ENCODE assay signal across 8 mouse cellular contexts in the genomic region with DNA sequence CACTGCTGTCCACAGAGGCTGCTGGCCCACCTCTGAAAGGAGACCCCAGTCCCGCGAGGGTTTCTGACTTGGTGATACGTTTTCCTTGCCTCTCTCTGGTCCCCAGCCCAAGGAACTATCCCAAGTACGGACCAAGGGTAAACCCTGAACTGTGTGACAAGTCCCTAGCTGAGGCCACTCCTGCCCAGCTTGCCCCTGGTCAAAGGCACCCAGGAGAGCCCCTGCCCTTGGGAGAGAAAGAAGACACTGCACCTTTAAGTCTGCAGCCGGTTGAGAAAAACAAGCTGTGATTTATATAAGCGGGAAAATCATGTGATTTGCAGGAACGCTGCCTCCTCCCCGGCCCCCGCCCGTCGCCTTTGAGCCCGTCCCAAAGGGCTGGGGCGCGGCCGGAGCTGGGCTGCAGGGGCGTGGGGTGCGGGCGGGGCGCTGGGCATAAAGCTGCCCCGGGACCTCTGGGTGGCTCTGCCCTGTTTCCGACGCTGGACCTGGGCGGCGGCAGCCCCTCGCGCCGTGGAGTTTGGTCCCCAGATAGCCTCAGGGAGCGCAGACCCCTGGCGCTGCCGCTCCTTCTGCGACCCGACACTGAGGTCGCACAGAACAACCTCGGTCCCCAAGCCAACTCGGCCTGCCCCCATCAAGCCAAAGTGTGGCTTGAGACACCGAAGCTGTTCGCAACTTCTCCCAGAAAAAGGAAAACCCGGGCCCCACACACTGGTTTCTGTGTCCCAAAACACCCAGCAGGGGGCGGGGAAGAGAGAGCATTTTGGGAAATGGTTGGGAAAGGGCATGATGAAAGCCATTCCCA. TPM values are rescaled to one million over a fixed set of nuclear protein-coding genes. Genes with fewer than 3 reads are reported as not detected.
DNase-seq lines count a peak whose midpoint lies in the region; ATAC-seq and TF ChIP-seq lines count a peak whose summit lies in the region.

No protein-coding gene starts in this region.

- no peaks in the 10 kb centered on the region for H3K9me3 ChIP-seq in forebrain, embryonic 15.5 days

- intact Hi-C loops in heart, postnatal 14 days (cut with DNase I), result no loop called here

- H3K36me3 ChIP-seq in forebrain, embryonic 15.5 days, result no peaks in the 10 kb centered on the region

- H3K27me3 ChIP-seq in forebrain, embryonic 15.5 days, result no peaks in the 10 kb centered on the region

- ATAC-seq in forebrain, embryonic 15.5 days (replicated peaks), result peak; percentile 52

- H3K9ac ChIP-seq in forebrain, embryonic 15.5 days (replicated peaks), result peak overlapping the region; percentile 68

- DNase-seq in MN1 (ENCODE audit: low spot score), result peak; percentile 96
- peak; percentile 82 for DNase-seq in cerebellum, adult 11 months
- DNase-seq in heart, postnatal 14 days, result peak; percentile 88 to 90
- DNase-seq in layer of hippocampus, adult 18-20 months (ENCODE audit: low spot score in 2 of 2), result peak; percentile 70 to 86
- DNase-seq in lung, adult 18-20 months, result peak; percentile 89 to 93
- no peak for DNase-seq in T-cell, adult 2 months (ENCODE audit: low spot score)

- H3K27ac ChIP-seq in forebrain, embryonic 15.5 days (replicated peaks), result peak overlapping the region; percentile 90
- peak overlapping the region; percentile 99 for H3K27ac ChIP-seq in olfactory bulb, adult 2 months (ENCODE audit: insufficient read depth, low read depth, low read length)

- peaks cover 54% of the 10 kb centered on the region for H3K4me1 ChIP-seq in forebrain, embryonic 15.5 days
- H3K4me1 ChIP-seq in olfactory bulb, adult 2 months (ENCODE audit: control insufficient read depth, insufficient read depth, low read length), result peaks cover 62% of the 10 kb centered on the region

- peak overlapping the region; percentile 61 for H3K4me3 ChIP-seq in forebrain, embryonic 15.5 days
- H3K4me3 ChIP-seq in olfactory bulb, adult 2 months (ENCODE audit: insufficient read depth, low read depth, low read length), result peak overlapping the region; percentile 65

- peak overlapping the region; percentile 87 for H3K4me2 ChIP-seq in forebrain, embryonic 15.5 days (replicated peaks)

- peak; percentile 72 for TF ChIP-seq CTCF in olfactory bulb, adult 2 months (IDR thresholded peaks at IDR 0.05; ENCODE audit: insufficient read depth, low read depth, low read length)

- WGBS in forebrain, embryonic 15.5 days, result under 1% methylated on average over 39 of the region's 39 CpGs
- under 1% methylated on average over 39 of the region's 39 CpGs for WGBS in olfactory bulb, adult 2 months

- TF ChIP-seq POLR2A in olfactory bulb, adult 2 months (IDR thresholded peaks at IDR 0.05; ENCODE audit: insufficient read depth, low read depth, low read length), result peak; percentile 46; the same call in 1 of the 2 replicates

RNA-seq across cellular contexts. Expression of a gene that starts 27.1 kb away (rescaled TPM):
- 9.2 and 11.9 TPM in 2 replicates for polyA plus RNA-seq in forebrain, embryonic 15.5 days (2015; fragmentation: Nextera tagmentation; extraction: Ambion mirVana)
- total RNA-seq in heart, postnatal 14 days (2021), result 1 to 10 TPM; 3.8 to 3.9 TPM
- total RNA-seq in layer of hippocampus, adult 18-20 months (2021), result 1 to 10 TPM; 7.4 to 8.9 TPM
- not detected in 2 replicates for polyA plus RNA-seq in olfactory bulb, adult 2 months (2012; ENCODE audit: insufficient read depth, insufficient read length, low replicate concordance, missing spikeins)

RNA-seq across cellular contexts. Expression of a gene that starts 50.3 kb away (rescaled TPM):
- polyA plus RNA-seq in forebrain, embryonic 15.5 days (2015; fragmentation: Nextera tagmentation; extraction: Ambion mirVana), result 26.0 and 26.9 TPM in 2 replicates
- 100 to 1,000 TPM; 104 to 122 TPM for total RNA-seq in heart, postnatal 14 days (2021)
- 100 to 1,000 TPM; 108 to 115 TPM for total RNA-seq in layer of hippocampus, adult 18-20 months (2021)
- not detected in 2 replicates for polyA plus RNA-seq in olfactory bulb, adult 2 months (2012; ENCODE audit: insufficient read depth, insufficient read length, low replicate concordance, missing spikeins)
